Mouse (Mus musculus): Measurements from ENCODE around the gene Cinp. TPM values are rescaled to one million over a fixed set of nuclear protein-coding genes. Genes with fewer than 3 reads are reported as not detected.

The Cinp gene
- polyA plus RNA-seq, 1 experiment: 13.6 TPM

GRCm38 (mm10) chr12:110841731-110842493 is 47.0 kb downstream of the Cinp start:
- TF ChIP-seq POLR2A (IDR thresholded peaks at IDR 0.05; ENCODE audit: control insufficient read depth, low read depth, low read length) (no peak), CTCF (IDR thresholded peaks at IDR 0.05; ENCODE audit: control insufficient read depth, insufficient read depth, insufficient replicate concordance, low read depth, low read length) (no peak)
- peaks cover 31% of the 10 kb centered on the region for H3K4me1 ChIP-seq (ENCODE audit: control insufficient read depth, insufficient read depth, low read length)
- H3K36me3 ChIP-seq (ENCODE audit: control insufficient read depth, insufficient read depth, low read length): no peaks in the 10 kb centered on the region; the same call in 1 of the 2 replicates
- peak overlapping the region; percentile 10 for H3K4me3 ChIP-seq (ENCODE audit: control insufficient read depth, low read depth, low read length)
- H3K27ac ChIP-seq (ENCODE audit: control insufficient read depth, insufficient read depth, low read depth, low read length): no peak overlapping the region
- H3K27me3 ChIP-seq (ENCODE audit: control insufficient read depth, insufficient read depth, low read length): no peaks in the 10 kb centered on the region

- H3K27me3 ChIP-seq (ENCODE audit: control insufficient read depth, insufficient read depth, low read length): no peaks in the 10 kb centered on the region
- peak; percentile 93 for TF ChIP-seq POLR2A (IDR thresholded peaks at IDR 0.05; ENCODE audit: control insufficient read depth, low read depth, low read length)
- no peak for TF ChIP-seq CTCF (IDR thresholded peaks at IDR 0.05; ENCODE audit: control insufficient read depth, insufficient read depth, insufficient replicate concordance, low read depth, low read length)
- peaks cover 22% of the 10 kb centered on the region for H3K4me1 ChIP-seq (ENCODE audit: control insufficient read depth, insufficient read depth, low read length)
- peak within 1 kb of the TSS; percentile 98 for H3K27ac ChIP-seq (ENCODE audit: control insufficient read depth, insufficient read depth, low read depth, low read length)
- H3K4me3 ChIP-seq (ENCODE audit: control insufficient read depth, low read depth, low read length): peak within 1 kb of the TSS; percentile 99
- H3K36me3 ChIP-seq (ENCODE audit: control insufficient read depth, insufficient read depth, low read length): no peaks in the 10 kb centered on the region; the same call in 1 of the 2 replicates
These were observed 48.4 kb downstream of the Cinp start, which contains the start of gene Mok for GRCm38 (mm10) chr12:110840348-110841198. Mok (minus strand) TSS chr12:110840939.

GRCm38 (mm10) chr12:110837850-110838249 is 51.1 kb downstream of the Cinp start:
- no peaks in the 10 kb centered on the region for H3K27me3 ChIP-seq (ENCODE audit: control insufficient read depth, insufficient read depth, low read length)
- H3K4me3 ChIP-seq (ENCODE audit: control insufficient read depth, low read depth, low read length): no peak overlapping the region
- TF ChIP-seq POLR2A (IDR thresholded peaks at IDR 0.05; ENCODE audit: control insufficient read depth, low read depth, low read length) (no peak), CTCF (IDR thresholded peaks at IDR 0.05; ENCODE audit: control insufficient read depth, insufficient read depth, insufficient replicate concordance, low read depth, low read length) (no peak)
- H3K36me3 ChIP-seq (ENCODE audit: control insufficient read depth, insufficient read depth, low read length): no peaks in the 10 kb centered on the region; the same call in 1 of the 2 replicates
- H3K4me1 ChIP-seq (ENCODE audit: control insufficient read depth, insufficient read depth, low read length): no peaks in the 10 kb centered on the region; the same call in 1 of the 2 replicates
- no peak overlapping the region for H3K27ac ChIP-seq (ENCODE audit: control insufficient read depth, insufficient read depth, low read depth, low read length)

GRCm38 (mm10) chr12:110837192-110837841 is 51.6 kb downstream of the Cinp start:
- no peak overlapping the region for H3K4me3 ChIP-seq (ENCODE audit: control insufficient read depth, low read depth, low read length)

GRCm38 (mm10) chr12:110836729-110837128 is 52.2 kb downstream of the Cinp start:
- H3K4me1 ChIP-seq (ENCODE audit: control insufficient read depth, insufficient read depth, low read length): no peaks in the 10 kb centered on the region; the same call in 1 of the 2 replicates
- H3K36me3 ChIP-seq (ENCODE audit: control insufficient read depth, insufficient read depth, low read length): peaks cover 1% of the 10 kb centered on the region; the same call in 1 of the 2 replicates
- no peak for TF ChIP-seq POLR2A (IDR thresholded peaks at IDR 0.05; ENCODE audit: control insufficient read depth, low read depth, low read length)
- no peak for TF ChIP-seq CTCF (IDR thresholded peaks at IDR 0.05; ENCODE audit: control insufficient read depth, insufficient read depth, insufficient replicate concordance, low read depth, low read length)
- H3K27ac ChIP-seq (ENCODE audit: control insufficient read depth, insufficient read depth, low read depth, low read length): no peak overlapping the region
- no peak overlapping the region for H3K4me3 ChIP-seq (ENCODE audit: control insufficient read depth, low read depth, low read length)
- H3K27me3 ChIP-seq (ENCODE audit: control insufficient read depth, insufficient read depth, low read length): no peaks in the 10 kb centered on the region

More at GRCm38 (mm10) chr12:110837192-110837841, 51.6 kb downstream of the Cinp start:
- Histone ChIP-seq H3K27me3 (ENCODE audit: control insufficient read depth, insufficient read depth, low read length) (no peaks in the 10 kb centered on the region), H3K36me3 (ENCODE audit: control insufficient read depth, insufficient read depth, low read length) (peaks cover under 1% of the 10 kb centered on the region; the same call in 1 of the 2 replicates), H3K4me1 (ENCODE audit: control insufficient read depth, insufficient read depth, low read length) (no peaks in the 10 kb centered on the region; the same call in 1 of the 2 replicates), H3K27ac (ENCODE audit: control insufficient read depth, insufficient read depth, low read depth, low read length) (no peak overlapping the region)
- TF ChIP-seq CTCF (IDR thresholded peaks at IDR 0.05; ENCODE audit: control insufficient read depth, insufficient read depth, insufficient replicate concordance, low read depth, low read length): no peak
- TF ChIP-seq POLR2A (IDR thresholded peaks at IDR 0.05; ENCODE audit: control insufficient read depth, low read depth, low read length): no peak

- Histone ChIP-seq H3K27me3 (ENCODE audit: control insufficient read depth, insufficient read depth, low read length) (no peaks in the 10 kb centered on the region), H3K36me3 (ENCODE audit: control insufficient read depth, insufficient read depth, low read length) (peaks cover 1% of the 10 kb centered on the region), H3K27ac (ENCODE audit: control insufficient read depth, insufficient read depth, low read depth, low read length) (no peak overlapping the region), H3K4me1 (ENCODE audit: control insufficient read depth, insufficient read depth, low read length) (no peaks in the 10 kb centered on the region; the same call in 1 of the 2 replicates), H3K4me3 (ENCODE audit: control insufficient read depth, low read depth, low read length) (no peak overlapping the region)
- TF ChIP-seq CTCF (IDR thresholded peaks at IDR 0.05; ENCODE audit: control insufficient read depth, insufficient read depth, insufficient replicate concordance, low read depth, low read length) (no peak), POLR2A (IDR thresholded peaks at IDR 0.05; ENCODE audit: control insufficient read depth, low read depth, low read length) (no peak)
These were observed 53.8 kb downstream of the Cinp start for GRCm38 (mm10) chr12:110835182-110835581.
